Mouse (Mus musculus) kidney, embryonic 16.5 days (tissue): Measurements from ENCODE around the gene Kcnc2. TPM values are rescaled to one million over a fixed set of nuclear protein-coding genes. Genes with fewer than 3 reads are reported as not detected.
A peak's percentile ranks its signal among the peaks of the same experiment; 100 is the strongest.

Experiments used
- ATAC-seq: fragments of 200-750 bp; cut with Nextera tagmentation; 2 replicates; pipeline ENCODE4 v1.8.0; 2017; ENCODE audit warnings: moderate TSS enrichment; ENCODE audit not compliant: low FRiP score, low TSS enrichment
- H3K27ac ChIP-seq: fragments of 300-500 bp; sonication (generic); 2 replicates; pipeline ENCODE4 v1.5.1; 2014; ENCODE audit warnings: low read length
- H3K27me3 ChIP-seq: fragments of 300-500 bp; sonication (generic); 2 replicates; pipeline ENCODE4 v1.6.1; 2014; ENCODE audit warnings: low read length, control low read depth, mixed read lengths; ENCODE audit not compliant: insufficient read depth
- H3K36me3 ChIP-seq: fragments of 300-500 bp; sonication (generic); 2 replicates; pipeline ENCODE4 v1.6.1; 2014; ENCODE audit warnings: low read length, control low read depth, mixed read lengths; ENCODE audit not compliant: insufficient read depth
- H3K4me1 ChIP-seq: fragments of 300-500 bp; sonication (generic); 2 replicates; pipeline ENCODE4 v1.6.1; 2014; ENCODE audit warnings: low read length, control low read depth, mixed read lengths; ENCODE audit not compliant: insufficient read depth
- H3K4me2 ChIP-seq: fragments of 300-500 bp; sonication (generic); replicated peaks from 2 replicates; pipeline ENCODE4 v1.6.1; 2014; ENCODE audit warnings: low read depth, low read length
- H3K4me3 ChIP-seq: fragments of 300-500 bp; sonication (generic); 2 replicates; pipeline ENCODE4 v1.5.1; 2014; ENCODE audit warnings: mild to moderate bottlenecking, low read length
- H3K9ac ChIP-seq: fragments of 300-500 bp; sonication (generic); replicated peaks from 2 replicates; pipeline ENCODE4 v1.6.1; 2014; ENCODE audit warnings: low read length
- H3K9me3 ChIP-seq: fragments of 300-500 bp; sonication (generic); 2 replicates; pipeline ENCODE4 v1.6.1; 2016; ENCODE audit warnings: low read length, control low read depth
- WGBS: fragments of 180-500 bp; shearing (Covaris S2); extraction: QIAGEN DNeasy Blood & Tissue Kit; methylation state at CpG from one replicate; pipeline ENCODE4 v1.1.7; 2014; 5-methylcytosine and 5-hydroxymethylcytosine counted together
- polyA plus RNA-seq: library from polyadenylated mRNA; unstranded; fragments of >200 nt; fragmentation: Nextera tagmentation; extraction: Ambion mirVana; gene quantifications from 2 replicates; pipeline ENCODE4 v1.2.1, GENCODE M21; 2015

Gene Kcnc2
- polyA plus RNA-seq, 1 experiment from 2014 or later = 6.7 TPM

DNA sequence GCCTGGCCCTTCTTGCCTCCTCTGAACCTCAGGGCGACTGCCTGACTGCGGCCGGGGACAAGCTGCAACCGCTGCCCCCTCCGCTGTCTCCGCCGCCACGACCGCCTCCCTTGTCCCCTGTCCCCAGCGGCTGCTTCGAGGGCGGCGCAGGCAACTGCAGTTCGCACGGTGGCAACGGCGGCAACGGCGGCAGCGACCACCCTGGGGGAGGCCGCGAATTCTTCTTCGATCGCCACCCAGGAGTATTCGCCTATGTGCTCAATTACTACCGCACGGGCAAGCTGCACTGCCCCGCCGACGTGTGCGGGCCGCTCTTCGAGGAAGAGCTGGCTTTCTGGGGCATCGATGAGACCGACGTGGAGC lies 863 bp downstream of the Kcnc2 start:
- Histone ChIP-seq H3K27ac (no peak overlapping the region), H3K27me3 (peaks cover 35% of the 10 kb centered on the region), H3K9me3 (no peaks in the 10 kb centered on the region), H3K4me3 (peak overlapping the region; percentile 63), H3K4me2 (peak overlapping the region; percentile 97), H3K9ac (peak overlapping the region; percentile 75), H3K4me1 (peaks cover 17% of the 10 kb centered on the region; the same call in 1 of the 2 replicates), H3K36me3 (no peaks in the 10 kb centered on the region)
- under 1% methylated on average over 35 of the region's 36 CpGs for WGBS
- ATAC-seq = peak; percentile 50; the same call in 1 of the 2 replicates

- H3K27ac ChIP-seq = no peak overlapping the region
- H3K9ac ChIP-seq = peak overlapping the region; percentile 75
- H3K4me2 ChIP-seq = peak overlapping the region; percentile 97
These were observed 1.2 kb downstream of the Kcnc2 start for GRCm38 (mm10) chr10:112272171-112272570.

DNA sequence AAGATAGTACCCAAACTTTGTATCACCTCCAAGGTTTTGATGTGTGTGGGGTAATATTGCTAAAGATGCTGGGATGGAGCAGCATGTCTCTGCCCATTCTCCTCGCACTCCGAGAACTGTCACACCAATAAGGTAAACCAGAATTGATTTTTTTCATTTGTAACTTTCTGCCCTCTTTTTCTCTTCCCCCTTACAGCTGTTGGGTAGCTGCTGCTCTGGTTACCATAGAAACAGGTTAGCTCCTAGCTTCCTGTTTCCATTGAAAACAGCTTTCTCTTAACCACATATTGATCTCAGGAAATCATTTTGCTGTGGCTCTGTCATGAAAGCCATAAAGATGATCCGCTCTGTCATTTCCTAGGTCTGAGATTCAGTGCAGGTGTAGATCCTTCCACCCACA lies 7.1 kb downstream of the Kcnc2 start:
- H3K9ac ChIP-seq = no peak overlapping the region

More at GRCm38 (mm10) chr10:112272171-112272570, 1.2 kb downstream of the Kcnc2 start:
- 11% methylated on average over 14 of the region's 14 CpGs for WGBS
- Histone ChIP-seq H3K36me3 (no peaks in the 10 kb centered on the region), H3K9me3 (no peaks in the 10 kb centered on the region), H3K27me3 (peaks cover 35% of the 10 kb centered on the region), H3K4me1 (peaks cover 17% of the 10 kb centered on the region; the same call in 1 of the 2 replicates), H3K4me3 (peak overlapping the region; percentile 63)
- no peak for ATAC-seq

GRCm38 (mm10) chr10:112315136-112315535 lies 44.2 kb downstream of the Kcnc2 start:
- H3K9me3 ChIP-seq = no peaks in the 10 kb centered on the region
- H3K27me3 ChIP-seq = no peaks in the 10 kb centered on the region
- no peak overlapping the region for H3K4me3 ChIP-seq
- 40% methylated on average over 11 of the region's 11 CpGs for WGBS
- no peaks in the 10 kb centered on the region for H3K4me1 ChIP-seq
- ATAC-seq = no peak
- H3K27ac ChIP-seq = no peak overlapping the region
- H3K36me3 ChIP-seq = no peaks in the 10 kb centered on the region
- 0 out of 2 replicates have a peak overlapping the region, but pooled peaks have one; percentile 13 for H3K4me2 ChIP-seq
- no peak overlapping the region for H3K9ac ChIP-seq

More for the DNA sequence above, 7.1 kb downstream of the Kcnc2 start:
- H3K36me3 ChIP-seq = no peaks in the 10 kb centered on the region
- no peak overlapping the region for H3K27ac ChIP-seq
- no peak overlapping the region for H3K4me2 ChIP-seq
- ATAC-seq = no peak
- 82% methylated on average over 3 of the region's 3 CpGs for WGBS
- no peaks in the 10 kb centered on the region for H3K4me1 ChIP-seq
- peaks cover 6% of the 10 kb centered on the region for H3K27me3 ChIP-seq
- no peaks in the 10 kb centered on the region for H3K9me3 ChIP-seq
- no peak overlapping the region for H3K4me3 ChIP-seq

DNA sequence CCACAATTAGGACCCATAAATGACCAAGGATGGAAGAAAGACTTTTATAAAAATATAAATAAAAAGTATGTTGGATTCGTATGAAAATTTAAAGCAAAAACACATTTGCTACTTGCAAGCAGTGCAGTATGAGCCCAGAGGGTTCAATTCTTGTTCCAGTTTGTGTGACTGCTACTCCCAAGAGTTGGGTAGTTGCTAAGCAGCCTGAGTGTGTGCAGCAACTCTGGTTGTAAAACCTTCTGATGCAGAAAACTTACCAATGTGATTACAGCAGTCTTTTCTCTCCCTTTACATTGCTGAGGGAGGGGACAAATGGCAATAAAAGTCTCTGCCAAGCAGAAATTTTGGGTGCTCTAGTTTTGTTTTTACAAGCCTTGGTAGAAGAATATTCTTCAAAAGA lies 46.9 kb downstream of the Kcnc2 start:
- Histone ChIP-seq H3K27me3 (no peaks in the 10 kb centered on the region), H3K9ac (no peak overlapping the region), H3K9me3 (no peaks in the 10 kb centered on the region), H3K4me2 (no peak overlapping the region), H3K4me3 (no peak overlapping the region), H3K4me1 (no peaks in the 10 kb centered on the region), H3K36me3 (no peaks in the 10 kb centered on the region), H3K27ac (no peak overlapping the region)
- peak; percentile 54; the same call in 1 of the 2 replicates for ATAC-seq
- 83% methylated on average over 1 of the region's 1 CpGs for WGBS

- no peak overlapping the region for H3K27ac ChIP-seq
- ATAC-seq = no peak
- no peak overlapping the region for H3K4me3 ChIP-seq
- no peak overlapping the region for H3K9ac ChIP-seq
- no peak overlapping the region for H3K4me2 ChIP-seq
- no peaks in the 10 kb centered on the region for H3K9me3 ChIP-seq
- no peaks in the 10 kb centered on the region for H3K36me3 ChIP-seq
- WGBS = 69% methylated on average over 3 of the region's 3 CpGs
- no peaks in the 10 kb centered on the region for H3K4me1 ChIP-seq
- H3K27me3 ChIP-seq = no peaks in the 10 kb centered on the region
These were observed 86.9 kb downstream of the Kcnc2 start for GRCm38 (mm10) chr10:112357669-112358362.

- H3K27me3 ChIP-seq = no peaks in the 10 kb centered on the region
- no peak overlapping the region for H3K4me3 ChIP-seq
- ATAC-seq = no peak
- no peaks in the 10 kb centered on the region for H3K4me1 ChIP-seq
- H3K9me3 ChIP-seq = no peaks in the 10 kb centered on the region
- H3K4me2 ChIP-seq = no peak overlapping the region
- 64% methylated on average over 8 of the region's 8 CpGs for WGBS
- H3K9ac ChIP-seq = no peak overlapping the region
- no peaks in the 10 kb centered on the region for H3K36me3 ChIP-seq
- no peak overlapping the region for H3K27ac ChIP-seq
These were observed 87.4 kb downstream of the Kcnc2 start for GRCm38 (mm10) chr10:112358363-112358704.

- Histone ChIP-seq H3K9ac (no peak overlapping the region), H3K4me3 (no peak overlapping the region), H3K4me1 (no peaks in the 10 kb centered on the region), H3K9me3 (no peaks in the 10 kb centered on the region), H3K36me3 (no peaks in the 10 kb centered on the region), H3K4me2 (no peak overlapping the region), H3K27ac (no peak overlapping the region), H3K27me3 (no peaks in the 10 kb centered on the region)
- no peak for ATAC-seq
- WGBS = 83% methylated on average over 5 of the region's 5 CpGs
These were observed 89.8 kb downstream of the Kcnc2 start for GRCm38 (mm10) chr10:112360704-112361103.

GRCm38 (mm10) chr10:112368369-112368768 lies 97.4 kb downstream of the Kcnc2 start:
- Histone ChIP-seq H3K4me1 (no peaks in the 10 kb centered on the region), H3K4me3 (no peak overlapping the region), H3K27ac (no peak overlapping the region), H3K4me2 (no peak overlapping the region), H3K9ac (no peak overlapping the region), H3K27me3 (no peaks in the 10 kb centered on the region), H3K36me3 (no peaks in the 10 kb centered on the region), H3K9me3 (no peaks in the 10 kb centered on the region)
- ATAC-seq = no peak
- WGBS = 23% methylated on average over 3 of the region's 3 CpGs

GRCm38 (mm10) chr10:112377163-112377562 lies 106.2 kb downstream of the Kcnc2 start:
- H3K4me3 ChIP-seq = no peak overlapping the region
- H3K9ac ChIP-seq = no peak overlapping the region
- no peak overlapping the region for H3K4me2 ChIP-seq
- 87% methylated on average over 5 of the region's 5 CpGs for WGBS
- ATAC-seq = no peak
- no peaks in the 10 kb centered on the region for H3K9me3 ChIP-seq
- no peaks in the 10 kb centered on the region for H3K36me3 ChIP-seq
- no peaks in the 10 kb centered on the region for H3K27me3 ChIP-seq
- no peak overlapping the region for H3K27ac ChIP-seq
- no peaks in the 10 kb centered on the region for H3K4me1 ChIP-seq
